Mouse (Mus musculus) brain, embryonic 14.5 days (tissue): ENCODE results near the gene Ptpn5.

Experiments
- CTCF ChIP-seq: fragments of 200-500 bp; IDR thresholded peaks from 2 replicates; pipeline ENCODE4 v1.5.1; 2012; ENCODE audit warnings: inconsistent platforms, mild to moderate bottlenecking, moderate library complexity, borderline replicate concordance; ENCODE audit not compliant: insufficient read depth, insufficient read length; ENCODE audit errors: extremely low read depth
- POLR2A ChIP-seq: fragments of 200-500 bp; IDR thresholded peaks from 2 replicates; pipeline ENCODE4 v1.6.1; 2012; ENCODE audit warnings: mild to moderate bottlenecking, inconsistent platforms, borderline replicate concordance; ENCODE audit not compliant: poor library complexity, insufficient read depth, insufficient read length, severe bottlenecking; ENCODE audit errors: extremely low read depth

DNA sequence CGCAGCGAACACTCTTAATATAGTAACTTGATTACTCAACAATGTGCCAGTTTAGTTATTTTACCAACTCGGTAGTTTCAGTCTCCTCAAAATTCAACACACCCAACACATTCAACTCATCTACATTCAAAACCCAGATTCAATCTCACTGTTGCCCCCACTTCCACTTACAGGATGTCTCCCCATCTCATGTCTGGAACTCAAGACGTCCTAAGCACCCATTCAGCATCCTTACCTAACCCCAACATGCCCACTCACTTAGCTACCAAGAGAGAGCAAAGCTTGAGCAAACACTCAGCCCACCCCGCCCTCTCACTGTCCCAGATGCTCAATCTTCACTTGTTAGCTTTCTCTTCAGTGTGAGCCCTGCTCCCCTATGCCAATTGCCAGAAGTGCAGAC is 71.9 kb downstream of the Ptpn5 start:
- no peak for TF ChIP-seq CTCF
- TF ChIP-seq POLR2A: no peak
